7 mouse cellular contexts compared by ENCODE assay signal in genomic region chr2:92430723-92431541, GRCm38 (mm10). TPM values are rescaled to one million over a fixed set of nuclear protein-coding genes. Genes with fewer than 3 reads are reported as not detected.
DNase-seq lines count a peak whose midpoint lies in the region; ATAC-seq and TF ChIP-seq lines count a peak whose summit lies in the region.

No protein-coding gene starts in this region.

- H3K79me2 ChIP-seq in MEL (ENCODE audit: control insufficient read depth, insufficient read depth, low read length, poor library complexity): peaks cover 66% of the 10 kb centered on the region

- peaks cover 9 to 25% of the 10 kb centered on the region in 2 experiments for H3K4me1 ChIP-seq in MEL (ENCODE audit: control insufficient read depth in 1 of 2, insufficient read depth in 2 of 2, low read length in 2 of 2)
- peaks cover 35% of the 10 kb centered on the region for H3K4me1 ChIP-seq in forebrain, embryonic 14.5 days (ENCODE audit: control insufficient read depth, insufficient read depth, low read length)

- peak overlapping the region; percentile 70 to 92 for H3K4me3 ChIP-seq in MEL (ENCODE audit: control insufficient read depth in 1 of 2, insufficient read depth in 1 of 2, low read depth in 2 of 2, low read length in 2 of 2)
- peak overlapping the region; percentile 69 for H3K4me3 ChIP-seq in forebrain, embryonic 14.5 days (ENCODE audit: low read depth, low read length)

- TF ChIP-seq POLR2A in MEL (IDR thresholded peaks at IDR 0.05; ENCODE audit: control insufficient read depth in 1 of 2, insufficient read depth in 1 of 2, low read depth in 1 of 2, low read length in 2 of 2, poor library complexity in 1 of 2): peak in 1 of 2 experiments; percentile 24; a peak in 1 of 4 replicates

- intact Hi-C loops in heart, postnatal 14 days (cut with DNase I): loop anchor here (5.0 to 10.0 kb wide), 2 partner anchors 374 to 496 kb away; partner anchors contain the start of gene Mdk

- no peaks in the 10 kb centered on the region for H3K9me3 ChIP-seq in MEL (replicated peaks; ENCODE audit: insufficient read depth, low read length)
- H3K9me3 ChIP-seq in forebrain, embryonic 14.5 days (replicated peaks; ENCODE audit: control insufficient read depth, low read length): no peaks in the 10 kb centered on the region

- peak in 1 of 2 experiments; percentile 71; a peak in 2 of 4 replicates for TF ChIP-seq EP300 in MEL (IDR thresholded peaks at IDR 0.05; ENCODE audit: low read depth in 1 of 2, low read length in 2 of 2)

- 62% methylated on average over 21 of the region's 21 CpGs for WGBS in forebrain, embryonic 14.5 days

- no peak for TF ChIP-seq CTCF in MEL (IDR thresholded peaks at IDR 0.05 in 2 of 3, conservative IDR thresholded peaks at IDR 0.05 in 1 of 3; ENCODE audit: control insufficient read depth in 1 of 3, insufficient read depth in 1 of 3, low read depth in 2 of 3, low read length in 3 of 3, poor library complexity in 1 of 3, severe bottlenecking in 1 of 3)

- peak; percentile 91 for DNase-seq in MEL (ENCODE audit: low read depth, low spot score)
- peak; percentile 45 for DNase-seq in adrenal gland, postnatal 25 days
- DNase-seq in forebrain, embryonic 14.5 days (ENCODE audit: low spot score): peak; percentile 74
- DNase-seq in heart, postnatal 14 days: peak; percentile 56 to 61
- DNase-seq in left cerebral cortex, adult 18-20 months (ENCODE audit: low spot score in 2 of 2): peak; percentile 63 to 73
- peak; percentile 67 for DNase-seq in lung, postnatal 14 days
- peak; percentile 63 to 80 for DNase-seq in right cerebral cortex, postnatal 36 days (ENCODE audit: low spot score in 2 of 2)

- no peak for TF ChIP-seq RAD21 in MEL (IDR thresholded peaks at IDR 0.05; ENCODE audit: low read depth, low read length)

- peaks cover 3 to 12% of the 10 kb centered on the region in 2 experiments for H3K36me3 ChIP-seq in MEL (ENCODE audit: control insufficient read depth in 1 of 2, insufficient read depth in 2 of 2, low read length in 2 of 2)
- H3K36me3 ChIP-seq in forebrain, embryonic 14.5 days (ENCODE audit: control insufficient read depth, insufficient read depth, low read length): peaks cover 5% of the 10 kb centered on the region

- H3K27ac ChIP-seq in MEL (ENCODE audit: control insufficient read depth, low read depth, low read length): peak overlapping the region; percentile 59
- H3K27ac ChIP-seq in forebrain, embryonic 14.5 days (ENCODE audit: low read depth, low read length): peak overlapping the region; percentile 82

- no peaks in the 10 kb centered on the region for H3K27me3 ChIP-seq in MEL (ENCODE audit: control insufficient read depth in 1 of 2, insufficient read depth in 2 of 2, low read length in 2 of 2)
- 0 out of 2 replicates have a peak, but pooled peaks cover 4% of the 10 kb centered on the region for H3K27me3 ChIP-seq in forebrain, embryonic 14.5 days (replicated peaks; ENCODE audit: control insufficient read depth, insufficient read depth, low read length)

- peak overlapping the region; percentile 89 for H3K4me2 ChIP-seq in forebrain, embryonic 14.5 days (ENCODE audit: low read length)

- peak; percentile 22; the same call in 1 of the 2 replicates for ATAC-seq in forebrain, embryonic 14.5 days

- H3K9ac ChIP-seq in MEL (ENCODE audit: control insufficient read depth, low read depth, low read length, poor library complexity, severe bottlenecking): peak overlapping the region; percentile 76
- peak overlapping the region; percentile 78 for H3K9ac ChIP-seq in forebrain, embryonic 14.5 days (ENCODE audit: low read length)

TF ChIP-seq in MEL, 35 proteins besides CTCF, POLR2A, EP300 and RAD21:
- TF ChIP-seq MAZ (IDR thresholded peaks at IDR 0.05; ENCODE audit: low read depth, low read length) (peak; percentile 82; the same call in 1 of the 2 replicates), CHD1 (IDR thresholded peaks at IDR 0.05; ENCODE audit: low read depth, low read length) (no peak), MAX (IDR thresholded peaks at IDR 0.05; ENCODE audit: low read length) (0 out of 2 replicates have a peak, but pooled peaks have one; percentile 36), NRF1 (IDR thresholded peaks at IDR 0.05; ENCODE audit: insufficient read depth, low read depth, low read length, poor library complexity, severe bottlenecking) (peak; percentile 70), E2F4 (IDR thresholded peaks at IDR 0.05; ENCODE audit: borderline replicate concordance, low read depth, low read length) (no peak), HCFC1 (IDR thresholded peaks at IDR 0.05; ENCODE audit: low read depth, low read length) (peak; percentile 51; the same call in 1 of the 2 replicates), USF1 (IDR thresholded peaks at IDR 0.05; ENCODE audit: low read depth, low read length) (no peak), TCF12 (IDR thresholded peaks at IDR 0.05; ENCODE audit: low read depth, low read length) (peak; percentile 45; the same call in 1 of the 2 replicates), MXI1 (IDR thresholded peaks at IDR 0.05; ENCODE audit: low read depth, low read length) (peak; percentile 90), ZNF384 (IDR thresholded peaks at IDR 0.05; ENCODE audit: low read depth, low read length) (no peak; the same call in 1 of the 2 replicates), MEF2A (IDR thresholded peaks at IDR 0.05; ENCODE audit: extremely low read depth, insufficient replicate concordance, low read depth, low read length, poor library complexity, severe bottlenecking) (no peak), BHLHE40 (IDR thresholded peaks at IDR 0.05; ENCODE audit: borderline replicate concordance, low read depth, low read length) (0 out of 2 replicates have a peak, but pooled peaks have one; percentile 15), GABPA (IDR thresholded peaks at IDR 0.05; ENCODE audit: low read depth, low read length) (no peak), RCOR1 (IDR thresholded peaks at IDR 0.05; ENCODE audit: low read depth, low read length) (peak; percentile 46), ETS1 (IDR thresholded peaks at IDR 0.05; ENCODE audit: low read depth, low read length) (peak; percentile 75), SIN3A (IDR thresholded peaks at IDR 0.05; ENCODE audit: low read length) (peak; percentile 84)

RNA-seq across cellular contexts. Expression of gene Cry2, which starts 2.9 kb away (rescaled TPM):
- 13.3 and 16.4 TPM in 2 replicates for total RNA-seq in MEL (2012; rRNA removed)
- polyA plus RNA-seq in MEL (2012; ENCODE audit: insufficient read depth in 1 of 2, insufficient read length in 2 of 2, low read depth in 1 of 2, low replicate concordance in 2 of 2, missing spikeins in 1 of 2): 10 to 100 TPM in 1 of 2 experiments, not detected in 1; 36.2 TPM
- total RNA-seq in adrenal gland, postnatal 25 days (2021): 35.5 and 44.7 TPM in 2 replicates
- 16.1 and 24.6 TPM in 2 replicates for polyA plus RNA-seq in forebrain, embryonic 14.5 days (2014; fragmentation: Nextera tagmentation; extraction: Ambion mirVana)
- total RNA-seq in heart, postnatal 14 days (2021): 10 to 100 TPM; 20.9 to 26.6 TPM
- 100 to 1,000 TPM; 124 to 136 TPM for total RNA-seq in left cerebral cortex, adult 18-20 months (2021)

RNA-seq across cellular contexts. Expression of gene Slc35c1, which starts 29.4 kb away (rescaled TPM):
- total RNA-seq in MEL (2012; rRNA removed): 14.4 and 16.8 TPM in 2 replicates
- polyA plus RNA-seq in MEL (2012; ENCODE audit: insufficient read depth in 1 of 2, insufficient read length in 2 of 2, low read depth in 1 of 2, low replicate concordance in 2 of 2, missing spikeins in 1 of 2): 10 to 100 TPM in 1 of 2 experiments, not detected in 1; 64.5 TPM
- total RNA-seq in adrenal gland, postnatal 25 days (2021): 24.0 and 28.2 TPM in 2 replicates
- 8.7 and 11.3 TPM in 2 replicates for polyA plus RNA-seq in forebrain, embryonic 14.5 days (2014; fragmentation: Nextera tagmentation; extraction: Ambion mirVana)
- 1 to 10 TPM; 5.5 to 5.6 TPM for total RNA-seq in heart, postnatal 14 days (2021)
- 10 to 100 TPM; 15.9 to 18.0 TPM for total RNA-seq in left cerebral cortex, adult 18-20 months (2021)

RNA-seq across cellular contexts. Expression of gene Mapk8ip1, which starts 29.9 kb away (rescaled TPM):
- total RNA-seq in MEL (2012; rRNA removed): 1.5 and 2.5 TPM in 2 replicates
- 1 to 10 TPM in 1 of 2 experiments, not detected in 1; 3.8 TPM for polyA plus RNA-seq in MEL (2012; ENCODE audit: insufficient read depth in 1 of 2, insufficient read length in 2 of 2, low read depth in 1 of 2, low replicate concordance in 2 of 2, missing spikeins in 1 of 2)
- total RNA-seq in adrenal gland, postnatal 25 days (2021): 27.0 and 30.8 TPM in 2 replicates
- 49.3 and 54.5 TPM in 2 replicates for polyA plus RNA-seq in forebrain, embryonic 14.5 days (2014; fragmentation: Nextera tagmentation; extraction: Ambion mirVana)
- total RNA-seq in heart, postnatal 14 days (2021): 1 to 10 TPM; 7.4 to 8.6 TPM
- total RNA-seq in left cerebral cortex, adult 18-20 months (2021): 100 to 1,000 TPM; 345 to 351 TPM

RNA-seq across cellular contexts. Expression of gene 1700029I15Rik, which starts 48.6 kb away (rescaled TPM):
- total RNA-seq in MEL (2012; rRNA removed): 0.65 and 0.98 TPM in 2 replicates
- 1 to 10 TPM in 1 of 2 experiments, not detected in 1; 3.2 TPM for polyA plus RNA-seq in MEL (2012; ENCODE audit: insufficient read depth in 1 of 2, insufficient read length in 2 of 2, low read depth in 1 of 2, low replicate concordance in 2 of 2, missing spikeins in 1 of 2)
- 18.7 and 19.1 TPM in 2 replicates for total RNA-seq in adrenal gland, postnatal 25 days (2021)
- polyA plus RNA-seq in forebrain, embryonic 14.5 days (2014; fragmentation: Nextera tagmentation; extraction: Ambion mirVana): 3.2 and 3.7 TPM in 2 replicates
- 1 to 10 TPM; 1.4 to 1.9 TPM for total RNA-seq in heart, postnatal 14 days (2021)
- total RNA-seq in left cerebral cortex, adult 18-20 months (2021): 1 to 10 TPM; 3.8 to 5.9 TPM

RNA-seq across cellular contexts. Expression of gene Large2, which starts 56.3 kb away (rescaled TPM):
- not detected in 2 replicates for total RNA-seq in MEL (2012; rRNA removed)
- polyA plus RNA-seq in MEL (2012; ENCODE audit: insufficient read depth in 1 of 2, insufficient read length in 2 of 2, low read depth in 1 of 2, low replicate concordance in 2 of 2, missing spikeins in 1 of 2): under 1 TPM in 1 of 2 experiments, not detected in 1; 0.03 TPM
- total RNA-seq in adrenal gland, postnatal 25 days (2021): 2.8 and 4.1 TPM in 2 replicates
- polyA plus RNA-seq in forebrain, embryonic 14.5 days (2014; fragmentation: Nextera tagmentation; extraction: Ambion mirVana): 0.99 and 1.5 TPM in 2 replicates
- total RNA-seq in heart, postnatal 14 days (2021): under 1 TPM; 0.32 to 0.36 TPM
- 1 to 10 TPM in 1 of 2 experiments, not detected in 1; 1.0 TPM for total RNA-seq in left cerebral cortex, adult 18-20 months (2021)

Comparison
In these comparisons a context has a peak if more than half of its experiments do, and no peak if none do; other contexts are left out.
1. Peak in every context shown above with its lines: DNase-seq, ATAC-seq, H3K4me3 ChIP-seq and H3K27ac ChIP-seq.
2. RNA of gene Mapk8ip1, which starts 29.9 kb away (total RNA-seq): 345 to 351 TPM in left cerebral cortex, adult 18-20 months; 27.0 to 30.8 TPM in adrenal gland, postnatal 25 days, 7.4 to 8.6 TPM in heart, postnatal 14 days and 1.5 to 2.5 TPM in MEL; every median in the first group is over 10 times any median in the second.